Mouse (Mus musculus) T-helper 17 cell (primary cell): ENCODE measurements around the gene Sfxn1.

ENCODE experiments used
- in situ Hi-C, 2 experiments: fragments of 300-600 bp; cut with MboI, MseI; formaldehyde crosslinking; loops; 1 replicate in 1 of 2; 2 replicates in 1 of 2; pipeline ENCODE4 v1.15.1; 2025; ENCODE audit warnings: high pct_unique_total_duplicates in 2 of 2

The Sfxn1 gene

DNA sequence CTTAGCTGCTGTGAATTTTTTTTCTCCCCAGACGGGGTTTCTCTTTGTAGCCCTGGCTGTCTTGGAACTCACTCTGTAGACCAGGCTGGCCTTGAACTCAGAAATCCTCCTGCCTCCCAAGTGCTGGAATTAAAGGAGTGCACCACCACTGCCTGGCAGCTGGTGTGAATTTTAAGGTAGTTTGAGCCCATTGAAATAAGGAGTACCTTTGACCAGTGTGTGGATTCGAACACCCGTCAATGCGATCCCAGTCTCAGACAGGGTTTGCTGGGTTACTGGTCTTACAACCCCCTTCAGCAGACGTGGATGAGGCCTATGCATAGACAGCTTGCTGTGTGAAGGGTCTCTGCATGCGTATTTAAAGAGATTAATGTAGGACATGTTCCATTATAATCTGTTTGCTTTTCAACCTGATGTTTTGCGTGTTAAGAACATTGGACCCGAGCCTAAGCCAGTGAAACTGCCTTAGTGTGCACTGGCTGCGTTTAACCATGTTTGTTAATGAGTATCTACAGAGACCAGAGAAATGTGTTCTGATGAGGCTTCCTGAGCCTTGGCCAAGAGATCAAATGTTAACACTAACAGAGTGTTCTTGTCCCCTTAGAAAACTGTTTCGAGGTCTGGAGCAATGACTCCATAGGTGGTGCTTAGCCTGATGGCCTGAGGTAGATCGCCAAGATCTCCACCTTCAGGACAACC is 5.2 kb downstream of the Sfxn1 start:
- in situ Hi-C loops, result loop anchor here in 1 of 2 experiments (25.0 kb wide), 1 partner anchor 1010 kb away; no protein-coding TSS in a partner anchor

DNA sequence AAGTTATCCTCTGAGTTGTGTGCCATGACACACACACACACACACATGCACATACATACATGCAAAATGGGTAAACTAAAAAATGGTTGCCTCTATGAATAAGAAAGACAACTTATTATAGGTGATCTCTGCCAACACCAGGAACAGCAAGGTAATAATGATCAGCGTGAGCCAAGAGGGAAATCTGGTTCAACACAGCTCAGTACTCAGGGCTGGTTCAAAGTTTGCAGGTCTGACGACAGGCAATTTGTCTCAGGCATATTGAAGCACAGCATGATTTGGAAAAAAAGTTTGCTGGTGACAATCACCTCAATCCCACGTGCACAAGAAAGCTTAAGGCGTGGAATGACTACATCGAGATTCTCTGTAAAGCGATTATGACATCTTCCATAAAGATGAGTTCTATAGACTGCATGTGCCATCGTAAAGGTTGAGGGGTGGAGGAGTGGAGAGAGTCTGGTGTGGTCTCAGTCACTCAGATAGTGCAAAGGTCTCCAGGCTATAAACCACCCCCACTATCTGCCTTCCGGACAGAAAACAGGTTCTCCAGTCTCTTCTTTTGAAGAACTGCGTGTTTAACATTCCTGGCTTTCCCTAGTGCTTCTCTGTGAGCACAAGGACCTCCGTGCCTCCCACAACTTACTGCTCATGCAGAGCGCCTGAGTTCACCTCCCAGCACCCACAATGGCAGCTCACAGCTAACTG is 6.0 kb downstream of the Sfxn1 start:
- in situ Hi-C loops, result loop anchor here in 1 of 2 experiments (25.0 kb wide), 1 partner anchor 1010 kb away; no protein-coding TSS in a partner anchor

DNA sequence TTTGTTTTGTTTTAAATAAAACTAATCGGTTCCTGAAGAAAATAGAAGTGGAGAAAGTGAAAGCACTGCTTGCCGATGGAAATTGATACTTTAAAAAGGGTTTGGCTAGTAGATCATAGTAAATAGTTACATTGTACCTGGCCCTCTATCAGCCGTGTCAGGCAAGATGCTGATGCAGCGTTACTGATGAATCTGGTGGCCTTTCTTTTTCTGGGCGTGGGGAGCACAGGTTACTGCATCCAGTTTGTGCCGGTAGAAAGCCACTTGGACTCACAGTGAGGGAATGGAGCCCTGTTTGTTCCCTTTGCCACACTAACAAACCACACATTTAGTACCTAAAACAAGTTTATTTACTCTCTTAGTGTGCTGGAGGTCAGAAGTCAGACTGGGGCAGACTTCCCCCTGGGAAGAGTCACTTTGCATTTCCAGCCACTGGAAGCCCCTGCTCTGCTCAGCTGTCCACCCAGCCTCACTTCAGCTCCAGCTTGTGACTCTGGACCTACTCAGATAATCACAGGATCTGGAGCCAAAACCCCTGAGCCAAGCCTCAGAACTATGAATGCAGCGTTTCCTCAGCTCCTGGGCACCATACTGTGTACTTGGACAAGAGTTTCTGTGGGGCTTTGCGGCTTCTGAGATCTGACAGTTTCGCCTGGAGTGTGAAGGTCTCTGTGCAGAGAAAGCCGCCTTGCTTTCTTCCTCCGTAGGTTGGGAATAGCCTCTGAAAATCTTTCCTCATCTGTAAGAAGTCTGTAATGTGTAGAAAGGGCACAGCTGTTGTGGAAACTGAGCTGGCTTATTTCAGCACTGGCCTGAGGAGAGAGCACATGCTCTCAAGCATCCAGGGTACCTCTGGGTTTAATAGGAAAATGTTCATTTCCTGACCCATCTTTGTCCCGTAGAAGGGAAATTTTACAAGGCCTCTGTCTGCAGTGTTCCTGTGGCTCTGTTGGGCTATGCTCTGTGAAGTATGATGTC is 8.4 kb downstream of the Sfxn1 start:
- in situ Hi-C loops, result loop anchor here (10.0 to 25.0 kb wide), 3 partner anchors 695 to 1975 kb away; no protein-coding TSS in a partner anchor

DNA sequence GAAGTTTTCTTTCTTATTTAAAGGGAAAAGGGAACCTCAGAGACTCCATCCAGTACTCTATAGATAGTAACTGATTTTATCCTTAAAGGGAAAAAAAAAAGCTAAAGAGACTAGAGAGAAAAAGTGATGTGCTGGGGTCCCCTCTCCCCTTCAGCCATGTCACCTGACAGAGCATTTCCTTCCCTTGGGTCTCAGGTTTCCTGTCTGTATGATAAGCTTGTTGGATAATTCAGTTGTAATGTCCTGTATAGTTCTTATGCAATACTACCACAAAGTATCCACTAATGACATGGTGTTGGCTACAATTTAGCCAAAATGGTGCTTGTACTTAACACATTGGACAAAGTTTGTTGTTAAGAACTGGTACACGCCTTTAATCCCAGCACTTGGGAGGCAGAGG is 9.1 kb downstream of the Sfxn1 start:
- in situ Hi-C loops, result loop anchor here (10.0 to 25.0 kb wide), 3 partner anchors 696 to 1976 kb away; no protein-coding TSS in a partner anchor

DNA sequence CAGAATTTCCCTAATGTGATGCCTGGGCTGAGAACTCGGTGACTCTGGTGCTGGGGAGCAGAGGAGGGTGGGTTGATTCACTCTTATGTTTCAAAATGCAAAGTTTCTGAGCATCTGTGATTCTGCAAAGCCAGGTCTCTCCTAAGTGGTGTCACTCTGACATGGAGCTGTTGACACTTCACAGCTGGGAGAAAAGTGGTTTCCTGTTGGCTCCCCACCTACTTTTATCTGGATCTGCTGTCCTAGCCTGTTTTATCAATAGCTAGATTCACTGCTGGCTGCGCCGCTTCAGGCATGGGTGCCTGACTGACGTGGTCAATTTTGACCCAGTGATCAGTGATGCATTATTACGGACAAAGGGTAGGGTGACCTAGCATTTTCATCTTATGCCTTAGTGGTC is 11.3 kb downstream of the Sfxn1 start:
- in situ Hi-C loops, result loop anchor here (10.0 to 25.0 kb wide), 3 partner anchors 698 to 1978 kb away; no protein-coding TSS in a partner anchor

DNA sequence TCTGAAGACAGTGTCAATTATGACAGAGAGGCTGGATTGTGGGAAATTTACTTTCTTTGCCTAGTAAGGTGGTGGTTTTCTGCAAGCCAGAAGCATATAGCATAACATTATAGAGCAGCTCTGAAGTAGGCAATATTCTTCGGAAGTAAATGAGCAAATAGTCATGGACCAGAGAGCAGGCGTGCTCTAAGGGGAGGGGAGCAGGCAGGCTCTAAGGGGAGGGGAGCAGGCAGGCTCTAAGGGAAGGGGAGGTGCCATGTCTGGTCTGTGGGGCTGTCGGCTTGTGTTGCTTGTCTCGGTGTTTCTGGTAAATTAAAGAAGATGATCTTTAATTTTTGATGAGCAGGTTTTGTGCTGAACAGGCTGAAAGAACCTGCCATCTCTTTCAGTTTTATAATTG is 12.5 kb downstream of the Sfxn1 start:
- in situ Hi-C loops, result loop anchor here (10.0 to 25.0 kb wide), 3 partner anchors 699 to 1979 kb away; no protein-coding TSS in a partner anchor

DNA sequence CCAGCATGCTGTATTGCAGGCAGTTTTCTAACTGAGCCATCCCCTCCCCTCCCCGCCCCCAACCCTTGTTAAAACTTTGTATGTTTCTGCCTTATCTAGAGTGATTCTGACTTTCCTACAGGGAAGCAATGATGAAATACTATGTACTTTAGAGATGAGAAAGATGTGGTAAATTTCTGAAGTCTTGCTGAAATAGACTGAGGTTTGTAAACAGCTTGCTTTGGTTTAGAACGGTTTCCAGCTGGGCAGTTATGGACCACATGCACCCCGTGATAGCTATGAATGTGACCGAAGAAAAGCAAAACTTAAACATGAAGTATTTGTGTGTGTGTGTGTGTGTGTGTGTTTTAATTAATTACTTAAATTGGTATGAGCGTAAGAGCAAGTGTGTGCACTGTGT is 13.2 kb downstream of the Sfxn1 start:
- in situ Hi-C loops, result loop anchor here (10.0 to 25.0 kb wide), 3 partner anchors 700 to 1980 kb away; no protein-coding TSS in a partner anchor

GRCm38 (mm10) chr13:54085266-54085665 is 13.6 kb downstream of the Sfxn1 start:
- in situ Hi-C loops, result loop anchor here (10.0 to 25.0 kb wide), 3 partner anchors 700 to 1980 kb away; no protein-coding TSS in a partner anchor

DNA sequence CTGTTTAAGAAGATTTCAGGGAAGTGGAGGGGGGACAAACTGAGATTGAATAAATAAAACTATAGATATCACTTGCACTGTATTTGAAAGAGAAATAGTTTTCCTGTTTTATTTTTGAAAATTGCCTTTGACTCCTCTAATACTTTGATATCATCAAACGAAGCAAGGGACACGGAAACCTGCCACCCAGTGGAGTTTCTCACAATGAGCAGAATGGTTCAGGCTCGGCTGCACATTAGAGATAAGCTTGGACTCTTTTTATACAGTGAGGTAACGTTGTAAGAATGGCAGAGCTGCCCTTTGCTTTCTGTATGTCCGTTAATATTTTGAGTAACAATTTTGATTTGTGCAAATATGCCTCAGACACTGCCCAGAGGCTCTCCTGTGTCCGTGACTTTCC is 20.1 kb downstream of the Sfxn1 start:
- in situ Hi-C loops, result loop anchor here in 1 of 2 experiments (25.0 kb wide), 1 partner anchor 996 kb away; no protein-coding TSS in a partner anchor

DNA sequence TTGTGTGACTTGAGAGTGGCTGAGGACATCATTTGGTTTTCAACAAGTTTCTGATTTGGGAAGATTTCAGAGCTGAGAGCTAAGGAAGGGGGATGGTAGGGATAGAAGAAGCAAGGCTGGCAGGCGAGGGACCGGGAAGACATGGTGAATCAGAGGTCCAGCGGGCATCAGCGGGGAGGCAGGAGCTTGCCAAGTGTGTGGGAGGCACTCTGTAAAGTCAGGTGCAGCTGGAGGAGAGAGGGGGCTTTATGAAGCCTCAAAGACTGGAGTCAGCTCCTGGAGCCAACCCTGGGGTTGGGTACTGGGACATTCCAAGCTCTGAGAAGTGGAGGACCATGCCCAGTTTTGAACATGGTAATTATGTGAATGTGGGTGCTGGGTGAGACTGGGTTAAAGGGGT is 22.7 kb downstream of the Sfxn1 start:
- in situ Hi-C loops, result loop anchor here in 1 of 2 experiments (25.0 kb wide), 1 partner anchor 993 kb away; no protein-coding TSS in a partner anchor

- in situ Hi-C loops, result loop anchor here in 1 of 2 experiments (25.0 kb wide), 1 partner anchor 992 kb away; no protein-coding TSS in a partner anchor
These were observed 23.3 kb downstream of the Sfxn1 start for GRCm38 (mm10) chr13:54094963-54095362.

DNA sequence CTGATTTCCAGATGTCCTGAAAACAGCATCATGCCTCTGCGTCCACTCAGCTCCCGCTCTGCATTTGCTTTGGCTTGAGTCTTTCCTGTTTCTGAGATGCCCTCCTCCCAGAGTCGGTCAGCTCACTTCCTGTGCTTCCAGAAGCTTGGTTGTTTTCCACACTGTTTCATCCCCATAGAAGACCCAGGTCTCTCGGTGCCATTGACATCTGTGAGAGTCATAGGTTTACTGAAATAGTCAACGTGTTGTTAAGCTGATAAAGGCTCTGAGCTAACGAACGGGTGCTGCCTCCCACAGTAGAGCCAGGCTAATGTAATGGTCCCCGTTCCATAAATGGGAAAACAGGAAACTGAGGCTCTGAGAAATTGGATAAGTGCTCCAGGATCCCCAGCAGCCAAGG is 24.1 kb downstream of the Sfxn1 start:
- in situ Hi-C loops, result loop anchor here in 1 of 2 experiments (25.0 kb wide), 1 partner anchor 992 kb away; no protein-coding TSS in a partner anchor

DNA sequence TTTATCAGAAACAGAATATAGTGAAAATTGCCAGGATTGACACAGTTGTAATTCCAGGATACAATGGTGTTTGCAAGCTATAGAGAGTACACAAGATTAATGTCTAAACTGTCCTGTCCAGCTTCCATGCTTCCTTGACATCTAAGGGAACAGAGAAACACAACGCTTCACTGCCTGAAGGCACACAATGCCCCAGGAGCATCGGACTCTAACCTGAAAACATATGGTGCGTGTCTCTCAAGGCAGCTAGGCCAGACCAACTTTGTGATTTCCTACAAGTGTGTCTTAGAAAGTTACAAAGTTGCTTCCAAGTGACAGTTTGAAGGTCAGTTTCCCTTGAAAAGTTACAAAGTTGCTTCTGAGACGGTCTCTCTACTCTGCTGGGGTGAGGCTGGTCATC is 25.6 kb downstream of the Sfxn1 start:
- in situ Hi-C loops, result loop anchor here in 1 of 2 experiments (25.0 kb wide), 1 partner anchor 990 kb away; no protein-coding TSS in a partner anchor

DNA sequence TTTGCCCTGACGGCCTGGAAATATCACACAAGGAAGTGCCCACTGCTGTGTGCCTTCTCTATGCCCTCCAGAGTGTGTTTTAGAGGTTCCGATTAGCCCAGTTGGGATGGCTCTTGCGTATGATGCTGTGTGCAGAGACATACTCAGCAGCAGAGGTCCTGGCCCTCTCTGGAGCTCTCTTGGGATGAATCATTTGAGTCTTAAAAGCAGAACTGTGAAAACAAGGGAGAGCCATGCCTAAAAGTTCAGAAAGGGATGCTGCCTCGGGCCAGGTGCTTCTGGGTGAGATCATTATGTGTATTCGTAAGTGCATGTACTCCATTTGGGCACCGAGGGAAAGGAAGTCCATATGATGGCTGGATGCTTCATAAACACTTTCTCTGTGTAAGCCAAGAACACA is 26.1 kb downstream of the Sfxn1 start:
- in situ Hi-C loops, result loop anchor here in 1 of 2 experiments (25.0 kb wide), 1 partner anchor 990 kb away; no protein-coding TSS in a partner anchor

- in situ Hi-C loops, result no loop called here
These were observed 29.6 kb downstream of the Sfxn1 start for GRCm38 (mm10) chr13:54101031-54101820.

GRCm38 (mm10) chr13:54102061-54102460 is 30.4 kb downstream of the Sfxn1 start:
- in situ Hi-C loops, result no loop called here

DNA sequence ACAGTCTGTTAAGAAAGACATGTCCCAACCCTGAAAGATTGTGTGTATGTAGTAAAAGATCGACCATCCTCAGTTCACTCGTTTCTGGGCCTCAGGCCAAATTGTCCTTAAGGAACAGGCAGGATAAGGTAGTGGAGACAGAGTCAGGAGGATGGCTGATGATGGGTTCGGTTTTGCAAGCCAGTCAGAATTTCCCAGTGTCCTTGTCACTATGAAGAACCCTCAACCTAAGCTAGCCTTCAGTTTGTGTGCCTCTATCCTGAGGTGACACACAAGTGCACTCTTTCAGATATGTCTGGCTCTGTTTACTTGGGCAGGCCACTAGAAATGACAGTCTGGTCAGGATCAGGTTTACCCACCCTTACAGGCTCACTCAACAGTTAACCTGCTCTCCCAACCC is 31.6 kb downstream of the Sfxn1 start:
- in situ Hi-C loops, result no loop called here

DNA sequence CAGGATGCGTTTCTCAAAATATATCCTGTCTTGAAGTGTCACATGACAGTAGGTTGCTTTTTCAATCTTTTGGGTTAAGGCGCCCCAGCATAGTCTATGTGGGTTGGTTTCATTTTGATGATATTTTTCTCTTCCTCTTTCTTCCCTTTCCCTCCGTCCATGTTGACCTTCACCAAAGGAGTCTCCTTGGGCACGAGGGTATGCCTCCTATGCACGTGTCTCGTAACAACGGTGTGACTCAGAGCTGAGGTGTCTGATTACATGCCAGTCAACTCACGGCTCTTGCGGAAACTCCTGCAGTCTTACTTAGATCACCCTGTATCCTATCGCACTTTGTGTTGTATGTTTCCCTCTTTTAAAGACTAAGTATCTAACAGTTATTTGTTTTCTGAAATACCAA is 32.2 kb downstream of the Sfxn1 start:
- in situ Hi-C loops, result no loop called here

DNA sequence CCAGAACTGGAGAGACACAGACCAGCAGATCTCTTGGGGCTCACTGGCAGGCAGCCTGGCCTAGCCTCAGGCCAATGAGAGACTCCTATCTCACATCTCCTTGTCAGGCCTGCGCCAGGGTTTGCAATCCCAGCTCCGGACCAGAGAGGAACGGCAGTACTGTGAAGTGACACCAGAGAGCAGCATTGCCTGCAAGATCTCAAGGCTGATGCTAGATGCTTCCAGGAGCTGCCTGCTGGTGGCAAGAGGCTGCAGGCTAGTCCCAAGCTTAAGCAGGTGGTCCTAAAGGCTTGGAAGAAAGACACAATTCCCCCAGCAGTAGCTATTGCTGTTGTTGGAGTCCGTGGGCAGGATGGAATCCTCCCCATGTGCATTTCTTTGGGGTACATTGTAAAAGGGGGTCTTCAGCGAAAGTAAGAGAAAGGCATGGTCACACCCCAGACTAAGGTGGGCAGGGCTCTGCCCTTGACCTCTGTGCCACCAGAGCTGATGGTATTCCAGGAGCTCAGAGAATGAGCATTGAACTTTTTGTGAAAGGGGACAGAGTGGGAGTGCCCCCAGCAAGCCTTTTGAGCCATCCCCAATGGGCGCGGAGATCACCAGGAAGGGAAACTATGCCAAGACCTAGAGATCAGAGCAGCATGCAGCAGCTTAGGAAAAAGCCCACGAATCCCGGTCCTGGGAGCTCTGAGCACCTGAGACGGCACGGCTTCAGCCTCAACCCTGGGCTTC is 42.3 kb downstream of the Sfxn1 start:
- in situ Hi-C loops, result loop anchor here in 1 of 2 experiments (5.0 to 10.0 kb wide), 2 partner anchors 111 to 138 kb away; no protein-coding TSS in a partner anchor
